Comparison of ENCODE assay signal across 10 mouse cellular contexts in genomic region chr7:126230357-126231148, GRCm38 (mm10). TPM values are rescaled to one million over a fixed set of nuclear protein-coding genes. Genes with fewer than 3 reads are reported as not detected.
A peak's percentile ranks its signal among the peaks of the same experiment; 100 is the strongest.
DNase-seq lines count a peak whose midpoint lies in the region.
"Had no signal": no experiment of that assay in that cellular context is flagged by ENCODE, and none has a peak within 500 bp of the region (broad histone marks: within the 10 kb centered on the region; RNA-seq: fewer than 3 reads in every experiment).

No protein-coding gene starts in this region.

- intact Hi-C loops in heart, postnatal 36 days (cut with DNase I), result no loop called here
- intact Hi-C loops in left cerebral cortex, postnatal 36 days (cut with DNase I), result no loop called here

- DNase-seq in heart, adult 11 months, result peak; percentile 86
- DNase-seq in heart, postnatal 36 days, result no peak
- DNase-seq in T-cell, adult 2 months (ENCODE audit: low spot score), result peak; percentile 44
- DNase-seq in lung, postnatal 36 days, result peak; percentile 35
- DNase-seq in thymus, postnatal 0 days (ENCODE audit: low spot score), result peak; percentile 80
- DNase-seq in left cerebral cortex, postnatal 36 days (ENCODE audit: low spot score in 2 of 2), result no peak
- no peak for DNase-seq in cerebellum, adult 11-12 months
- DNase-seq in layer of hippocampus, adult 18-20 months (ENCODE audit: low spot score in 2 of 2), result no peak
- DNase-seq: kidney, adult 18-20 months; lung, embryonic 14.5 days had no signal

RNA-seq across cellular contexts. Expression of gene Xpo6, which starts 30.3 kb away (rescaled TPM):
- total RNA-seq in heart, postnatal 36 days (2021), result 10 to 100 TPM; 20.9 to 23.6 TPM
- 46.8 and 56.5 TPM in 2 replicates for polyA plus RNA-seq in thymus, postnatal 0 days (2015; fragmentation: Nextera tagmentation; extraction: Ambion mirVana)
- total RNA-seq in left cerebral cortex, postnatal 36 days (2021), result 10 to 100 TPM; 91.6 to 99.2 TPM
- total RNA-seq in layer of hippocampus, adult 18-20 months (2021), result 10 to 100 TPM; 91.2 to 92.6 TPM

RNA-seq across cellular contexts. Expression of gene Sbk1, which starts 41.9 kb away (rescaled TPM):
- total RNA-seq in heart, postnatal 36 days (2021), result 10 to 100 TPM; 76.8 to 94.9 TPM
- 17.9 and 19.1 TPM in 2 replicates for polyA plus RNA-seq in thymus, postnatal 0 days (2015; fragmentation: Nextera tagmentation; extraction: Ambion mirVana)
- 10 to 100 TPM; 65.2 to 69.9 TPM for total RNA-seq in left cerebral cortex, postnatal 36 days (2021)
- 10 to 100 TPM; 81.0 to 86.8 TPM for total RNA-seq in layer of hippocampus, adult 18-20 months (2021)

Comparison
In these comparisons a context has a peak if more than half of its experiments do, and no peak if none do; other contexts are left out.
1. DNase-seq: peak in heart, adult 11 months (single experiment), T-cell, adult 2 months (single experiment), lung, postnatal 36 days (single experiment) and thymus, postnatal 0 days (single experiment); none in heart, postnatal 36 days (0 of 2), left cerebral cortex, postnatal 36 days (0 of 2), cerebellum, adult 11-12 months (single experiment) and layer of hippocampus, adult 18-20 months (0 of 2).